Mouse (Mus musculus) adrenal gland, adult 2 months (tissue): Measurements from ENCODE around the gene Socs4. TPM values are rescaled to one million over a fixed set of nuclear protein-coding genes. Genes with fewer than 3 reads are reported as not detected.
"Not testable (repeated sequence)": the region's sequence is repeated elsewhere in the genome, so short reads cannot be mapped to it uniquely, and the experiment has no call there.

ENCODE experiments used
- DNase-seq: peaks from one replicate; pipeline ENCODE4 v3.0.0; 2021
- polyA plus RNA-seq: library from polyadenylated mRNA; depleted of rRNA; stranded (reverse); fragments of >200 nt; gene quantifications from 2 replicates; pipeline ENCODE4 v1.2.3, GENCODE M21; 2012
- total RNA-seq, 2 experiments: library from RNA; stranded (reverse); gene quantifications; 2 replicates each; pipeline ENCODE4 v1.2.3; 2021

Gene Socs4
- total and polyA plus RNA-seq, 3 experiments: 1.6 to 20.4 (median 18.5) TPM

GRCm38 (mm10) chr14:47286215-47286614 lies 9.5 kb downstream of the Socs4 start:
- no peak for DNase-seq

- DNase-seq: no peak
Measured at GRCm38 (mm10) chr14:47287021-47287420, 10.3 kb downstream of the Socs4 start.

DNA sequence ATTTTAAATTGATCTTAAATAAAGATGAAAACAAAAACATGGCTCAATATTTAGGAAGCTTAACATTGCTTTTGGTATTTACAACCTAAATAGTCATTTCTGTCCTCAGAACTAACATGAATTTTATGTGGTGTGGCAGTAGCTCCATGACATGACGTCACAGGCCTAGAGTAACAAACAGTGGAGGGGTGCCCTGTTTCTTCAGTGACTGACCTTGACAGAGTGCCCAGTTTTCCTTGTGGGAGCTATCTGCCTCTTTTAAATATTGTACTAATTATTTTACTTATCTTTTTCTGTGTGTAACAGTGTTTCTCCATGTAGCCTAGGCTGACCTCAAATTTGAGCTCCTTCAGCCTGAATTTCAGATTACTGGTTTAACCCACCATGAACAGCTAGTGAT lies 15.0 kb downstream of the Socs4 start:
- DNase-seq: peak; percentile 55

- DNase-seq: no peak
Measured at GRCm38 (mm10) chr14:47294136-47294535, 17.4 kb downstream of the Socs4 start.

DNA sequence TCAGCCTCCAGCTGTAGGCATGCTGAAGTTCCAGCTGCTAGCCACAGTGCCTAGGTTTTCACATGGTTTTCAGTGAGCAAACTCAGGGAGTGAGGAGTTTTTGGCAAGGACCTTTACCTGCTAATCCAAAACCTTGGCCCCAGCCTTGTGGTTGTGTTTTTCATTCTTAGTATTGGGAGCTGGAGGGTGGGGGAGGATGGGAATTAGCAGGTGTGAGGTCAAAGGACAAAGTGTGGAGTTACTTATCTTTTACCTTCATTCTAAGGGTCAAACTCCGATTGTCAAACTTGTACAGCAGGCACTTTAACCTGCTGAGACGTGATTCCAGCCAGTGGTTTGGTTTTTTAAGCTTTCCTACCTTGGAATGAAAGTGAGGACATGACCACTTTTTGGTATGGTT lies 19.5 kb downstream of the Socs4 start:
- DNase-seq: no peak

- DNase-seq: peak; percentile 95
Measured at GRCm38 (mm10) chr14:47297785-47298407, 21.2 kb downstream of the Socs4 start, which contains the start of gene Mapk1ip1l. Gene Mapk1ip1l (plus strand): TSS chr14:47298266.

DNA sequence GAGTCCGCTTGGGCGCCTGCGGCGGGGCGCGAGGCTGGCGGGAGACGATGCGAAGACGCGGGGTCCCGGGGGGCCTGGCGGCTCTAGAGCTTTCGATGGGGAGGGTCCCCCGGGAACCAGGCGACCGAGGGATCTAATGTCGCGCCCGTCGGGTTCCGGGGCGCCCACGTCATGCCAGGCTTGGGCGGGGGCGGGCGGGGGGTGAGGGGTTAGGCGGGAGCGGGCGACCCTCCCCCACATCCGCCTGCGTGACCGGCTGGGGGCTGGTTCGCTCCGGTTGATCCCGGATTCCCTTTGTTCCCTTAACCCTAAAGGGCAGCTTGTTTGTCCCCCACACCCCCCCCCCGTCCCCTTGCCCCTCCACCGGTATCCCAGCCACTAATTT lies 21.7 kb downstream of the Socs4 start:
- no peak for DNase-seq

GRCm38 (mm10) chr14:47298819-47299261 lies 22.1 kb downstream of the Socs4 start:
- peak; percentile 51 for DNase-seq

DNA sequence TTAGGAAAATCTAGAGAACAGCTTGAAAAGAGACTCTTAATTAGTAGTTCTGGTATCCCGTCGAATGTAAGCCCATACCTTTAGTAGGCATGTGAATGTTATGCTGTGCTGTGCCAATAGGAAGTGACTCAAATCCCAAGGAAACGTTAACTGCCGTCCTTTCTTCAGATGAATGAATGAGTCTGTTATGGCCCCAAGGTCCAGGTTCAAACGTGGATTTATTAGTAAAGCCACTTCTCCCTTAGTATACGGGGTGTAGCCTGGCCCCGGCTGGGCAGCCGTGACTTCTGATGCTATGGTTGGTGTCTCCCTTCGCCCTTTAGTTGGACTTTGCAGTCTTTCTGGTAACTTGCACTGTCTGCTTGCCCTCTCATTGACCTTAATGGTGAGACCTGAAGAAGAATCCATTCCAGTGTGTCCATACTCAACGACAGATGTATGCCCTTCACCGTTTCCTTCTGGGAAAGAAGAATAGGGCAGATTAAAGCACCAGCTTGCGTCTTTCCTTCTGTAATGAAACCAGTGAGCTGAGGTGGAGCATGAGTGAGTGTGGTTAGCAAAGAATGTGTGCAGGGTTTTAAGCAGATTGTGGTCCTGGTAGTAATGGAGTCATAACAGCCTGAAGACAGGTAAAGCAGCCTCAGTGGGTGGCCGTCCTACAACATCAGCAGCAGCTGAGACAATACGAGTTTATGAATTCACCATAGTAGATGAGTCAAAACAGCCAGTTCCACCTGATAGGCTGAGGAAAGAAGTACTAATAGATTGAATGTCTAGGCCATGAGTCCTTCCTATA lies 26.4 kb downstream of the Socs4 start:
- DNase-seq: no peak

GRCm38 (mm10) chr14:47304814-47305405 lies 28.2 kb downstream of the Socs4 start:
- DNase-seq: no peak

GRCm38 (mm10) chr14:47305933-47306332 lies 29.2 kb downstream of the Socs4 start:
- DNase-seq: no peak

GRCm38 (mm10) chr14:47307669-47308068 lies 30.9 kb downstream of the Socs4 start:
- DNase-seq: no peak

GRCm38 (mm10) chr14:47309061-47309460 lies 32.3 kb downstream of the Socs4 start:
- no peak for DNase-seq

GRCm38 (mm10) chr14:47310342-47311181 lies 33.8 kb downstream of the Socs4 start:
- DNase-seq: no peak

GRCm38 (mm10) chr14:47319362-47319761 lies 42.6 kb downstream of the Socs4 start:
- no peak for DNase-seq

DNA sequence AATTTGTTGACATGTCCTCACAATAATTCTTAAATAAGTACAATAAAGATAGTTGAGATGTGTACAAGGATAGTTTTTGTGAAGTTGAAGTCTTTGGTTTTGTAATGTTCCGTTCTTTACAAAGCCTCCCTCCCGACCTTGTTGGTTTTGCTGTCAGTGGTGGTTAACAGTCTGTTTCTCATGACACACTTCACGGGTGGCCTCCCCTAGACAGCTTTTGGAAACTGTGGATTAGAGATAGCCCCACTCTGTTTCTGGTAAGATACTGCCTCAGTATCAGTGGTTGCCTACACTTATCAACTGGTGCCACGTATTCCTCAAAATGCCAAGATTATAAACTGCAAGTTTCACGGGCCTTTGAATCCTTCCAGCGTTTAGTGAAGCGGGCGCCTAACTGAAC lies 44.9 kb downstream of the Socs4 start:
- DNase-seq: not testable (repeated sequence)

GRCm38 (mm10) chr14:47325965-47326761 lies 49.4 kb downstream of the Socs4 start:
- DNase-seq: no peak

GRCm38 (mm10) chr14:47327347-47327746 lies 50.6 kb downstream of the Socs4 start:
- DNase-seq: peak; percentile 34

- no peak for DNase-seq
Measured at GRCm38 (mm10) chr14:47331920-47332319, 55.2 kb downstream of the Socs4 start.

DNA sequence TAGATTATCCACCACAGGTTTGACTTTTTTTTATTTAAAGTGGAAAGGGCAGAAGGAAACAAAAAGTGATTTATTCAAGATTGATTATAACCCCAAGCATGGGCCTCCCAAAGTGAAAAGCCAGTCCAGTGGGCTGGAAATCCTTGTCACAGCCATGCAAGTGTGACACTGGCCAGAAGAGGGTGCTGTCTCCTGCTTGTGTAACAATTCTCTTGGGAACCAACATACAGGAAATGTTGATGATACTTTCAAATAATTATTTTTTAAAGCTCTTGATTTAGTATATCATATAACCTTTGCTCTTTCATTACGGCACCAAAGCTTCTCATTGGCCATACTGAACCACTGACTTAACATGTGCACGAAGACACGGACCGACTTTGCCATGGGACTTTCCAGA lies 58.1 kb downstream of the Socs4 start:
- DNase-seq: peak; percentile 55

- no peak for DNase-seq
Measured at GRCm38 (mm10) chr14:47335300-47335699, 58.6 kb downstream of the Socs4 start.
